7 mouse cellular contexts compared by ENCODE assay signal in the genomic region with DNA sequence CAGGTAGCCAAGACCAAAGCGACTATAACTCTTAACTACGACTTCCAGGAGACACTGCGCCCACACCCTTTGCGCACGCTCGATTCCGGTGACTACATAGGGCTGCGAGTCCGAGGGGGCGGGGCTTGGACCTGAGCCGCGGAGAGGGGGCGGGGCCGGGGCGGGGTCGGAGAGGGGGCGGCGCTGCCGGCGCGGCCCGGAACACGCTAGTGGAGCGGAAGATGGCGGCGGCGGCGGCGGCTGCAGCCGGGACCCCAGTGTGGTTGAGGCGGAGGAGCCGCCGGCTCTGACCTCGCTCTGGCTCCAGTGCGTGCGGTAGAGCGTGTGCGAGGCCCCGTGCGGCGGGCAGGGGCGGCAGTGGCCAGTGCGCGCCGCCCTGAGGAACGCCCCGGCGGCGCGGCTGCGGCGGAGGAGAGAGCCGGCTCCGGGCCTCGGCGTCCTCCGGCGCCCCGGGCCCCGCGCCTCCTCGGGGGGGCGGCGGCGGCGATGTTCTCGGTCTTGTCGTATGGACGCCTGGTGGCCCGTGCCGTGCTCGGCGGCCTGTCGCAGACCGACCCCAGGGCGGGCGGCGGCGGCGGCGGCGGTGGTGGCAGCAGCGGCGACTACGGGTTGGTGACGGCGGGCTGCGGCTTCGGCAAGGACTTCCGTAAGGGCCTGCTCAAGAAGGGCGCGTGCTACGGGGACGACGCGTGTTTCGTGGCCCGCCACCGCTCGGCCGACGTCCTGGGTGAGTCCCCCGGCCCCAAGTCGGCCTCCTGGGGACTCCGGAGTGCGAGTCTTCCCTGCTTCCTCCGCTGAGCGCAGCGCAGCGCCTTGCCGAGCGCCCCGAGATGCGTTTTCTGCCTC. TPM values are rescaled to one million over a fixed set of nuclear protein-coding genes. Genes with fewer than 3 reads are reported as not detected.
DNase-seq lines count a peak whose midpoint lies in the region; ATAC-seq and TF ChIP-seq lines count a peak whose summit lies in the region.

A gene (plus strand): TSS at position 183 of the 846 bp plus-strand sequence.

- TF ChIP-seq POLR2A in kidney, adult 2 months (IDR thresholded peaks at IDR 0.05; ENCODE audit: low read depth, low read length), result no peak
- peak; percentile 55 for TF ChIP-seq POLR2A in spleen, adult 2 months (IDR thresholded peaks at IDR 0.05; ENCODE audit: low read depth, low read length)

- no peaks in the 10 kb centered on the region for H3K9me3 ChIP-seq in embryonic facial prominence, embryonic 12.5 days
- H3K9me3 ChIP-seq in limb, embryonic 12.5 days, result no peaks in the 10 kb centered on the region
- no peaks in the 10 kb centered on the region for H3K9me3 ChIP-seq in midbrain, embryonic 15.5 days

- peak; percentile 84 for ATAC-seq in embryonic facial prominence, embryonic 12.5 days (ENCODE audit: insufficient number of reproducible peaks, insufficient read depth, low FRiP score, low TSS enrichment)
- ATAC-seq in limb, embryonic 12.5 days (ENCODE audit: insufficient number of reproducible peaks, insufficient read depth, low FRiP score, low TSS enrichment, low read depth), result peak; percentile 94
- ATAC-seq in midbrain, embryonic 15.5 days (replicated peaks), result peak; percentile 97

- under 1% methylated on average over 109 of the region's 114 CpGs for WGBS in embryonic facial prominence, embryonic 12.5 days
- under 1% methylated on average over 111 of the region's 114 CpGs for WGBS in kidney, adult 2 months
- WGBS in limb, embryonic 12.5 days, result under 1% methylated on average over 98 of the region's 114 CpGs
- WGBS in midbrain, embryonic 15.5 days, result under 1% methylated on average over 101 of the region's 114 CpGs
- under 1% methylated on average over 91 of the region's 114 CpGs for WGBS in spleen, adult 2 months

- TF ChIP-seq CTCF in kidney, adult 2 months (conservative IDR thresholded peaks at IDR 0.05; ENCODE audit: insufficient read depth, insufficient read length, low read depth, low read length), result no peak
- TF ChIP-seq CTCF in spleen, adult 2 months (IDR thresholded peaks at IDR 0.05; ENCODE audit: extremely low read depth, insufficient read depth, insufficient read length, insufficient replicate concordance), result no peak

- 0 out of 2 replicates have a peak, but pooled peaks cover 14% of the 10 kb centered on the region for H3K36me3 ChIP-seq in embryonic facial prominence, embryonic 12.5 days
- no peaks in the 10 kb centered on the region for H3K36me3 ChIP-seq in kidney, adult 2 months (ENCODE audit: control insufficient read depth, insufficient read depth, low read length)
- H3K36me3 ChIP-seq in limb, embryonic 12.5 days, result peaks cover 25% of the 10 kb centered on the region
- H3K36me3 ChIP-seq in midbrain, embryonic 15.5 days (replicated peaks), result no peaks in the 10 kb centered on the region
- H3K36me3 ChIP-seq in spleen, adult 2 months (ENCODE audit: control insufficient read depth, insufficient read depth, low read length), result no peaks in the 10 kb centered on the region

- H3K27ac ChIP-seq in embryonic facial prominence, embryonic 12.5 days, result 0 out of 2 replicates have a peak within 1 kb of the TSS, but pooled peaks have one; percentile 60
- peak within 1 kb of the TSS; percentile 96 for H3K27ac ChIP-seq in kidney, adult 2 months (ENCODE audit: insufficient read depth, low read depth, low read length)
- peak within 1 kb of the TSS; percentile 45; the same call in 1 of the 2 replicates for H3K27ac ChIP-seq in limb, embryonic 12.5 days
- peak within 1 kb of the TSS; percentile 92 for H3K27ac ChIP-seq in midbrain, embryonic 15.5 days
- H3K27ac ChIP-seq in spleen, adult 2 months (ENCODE audit: insufficient read depth, low read length), result peak within 1 kb of the TSS; percentile 49

- H3K9ac ChIP-seq in embryonic facial prominence, embryonic 12.5 days, result peak within 1 kb of the TSS; percentile 88
- peak within 1 kb of the TSS; percentile 83 for H3K9ac ChIP-seq in limb, embryonic 12.5 days (replicated peaks)
- H3K9ac ChIP-seq in midbrain, embryonic 15.5 days, result peak within 1 kb of the TSS; percentile 85

- no peaks in the 10 kb centered on the region for H3K27me3 ChIP-seq in embryonic facial prominence, embryonic 12.5 days
- H3K27me3 ChIP-seq in kidney, adult 2 months (replicated peaks; ENCODE audit: control insufficient read depth, insufficient read depth, low read length), result no peaks in the 10 kb centered on the region
- H3K27me3 ChIP-seq in limb, embryonic 12.5 days, result no peaks in the 10 kb centered on the region
- no peaks in the 10 kb centered on the region for H3K27me3 ChIP-seq in midbrain, embryonic 15.5 days (replicated peaks)
- H3K27me3 ChIP-seq in spleen, adult 2 months (ENCODE audit: control insufficient read depth, insufficient read depth, low read length), result no peaks in the 10 kb centered on the region

- peak; percentile 94 for DNase-seq in adrenal gland, postnatal 25 days
- peak; percentile 90 to 93 for DNase-seq in heart, adult 18-20 months
- DNase-seq in kidney, adult 2 months, result peak; percentile 95
- DNase-seq in spleen, adult 2 months (ENCODE audit: low read depth in 1 of 2, low spot score in 2 of 2), result peak; percentile 85 to 93

- H3K4me1 ChIP-seq in embryonic facial prominence, embryonic 12.5 days, result peaks cover 24% of the 10 kb centered on the region
- peaks cover 31% of the 10 kb centered on the region for H3K4me1 ChIP-seq in kidney, adult 2 months (ENCODE audit: control insufficient read depth, insufficient read depth, low read length)
- peaks cover 26% of the 10 kb centered on the region for H3K4me1 ChIP-seq in limb, embryonic 12.5 days (replicated peaks)
- H3K4me1 ChIP-seq in midbrain, embryonic 15.5 days, result peaks cover 28% of the 10 kb centered on the region
- H3K4me1 ChIP-seq in spleen, adult 2 months (ENCODE audit: control insufficient read depth, insufficient read depth, insufficient read length), result peaks cover 20% of the 10 kb centered on the region

- H3K4me3 ChIP-seq in embryonic facial prominence, embryonic 12.5 days, result peak within 1 kb of the TSS; percentile 97
- peak within 1 kb of the TSS; percentile 97 for H3K4me3 ChIP-seq in kidney, adult 2 months (ENCODE audit: insufficient read depth, low read depth, low read length)
- peak within 1 kb of the TSS; percentile 98 for H3K4me3 ChIP-seq in limb, embryonic 12.5 days (replicated peaks)
- peak within 1 kb of the TSS; percentile 94 for H3K4me3 ChIP-seq in midbrain, embryonic 15.5 days
- peak within 1 kb of the TSS; percentile 83 for H3K4me3 ChIP-seq in spleen, adult 2 months (ENCODE audit: extremely low read depth, insufficient read depth, insufficient read length)

- peak within 1 kb of the TSS; percentile 96 for H3K4me2 ChIP-seq in embryonic facial prominence, embryonic 12.5 days (replicated peaks)
- peak within 1 kb of the TSS; percentile 98 for H3K4me2 ChIP-seq in limb, embryonic 12.5 days
- peak within 1 kb of the TSS; percentile 96 for H3K4me2 ChIP-seq in midbrain, embryonic 15.5 days

RNA-seq across cellular contexts. Expression of the gene that starts here (rescaled TPM):
- 48.2 and 52.6 TPM in 2 replicates for total RNA-seq in adrenal gland, postnatal 25 days (2021)
- 11.9 and 12.0 TPM in 2 replicates for polyA plus RNA-seq in embryonic facial prominence, embryonic 12.5 days (2016; fragmentation: Nextera tagmentation; extraction: Ambion mirVana)
- 100 to 1,000 TPM; 112 to 135 TPM for total RNA-seq in heart, adult 18-20 months (2021)
- 28.8 and 31.7 TPM in 2 replicates for polyA plus RNA-seq in kidney, adult 2 months (2012; rRNA removed)
- 10.1 and 11.4 TPM in 2 replicates for polyA plus RNA-seq in limb, embryonic 12.5 days (2016; fragmentation: Nextera tagmentation; extraction: Ambion mirVana)
- polyA plus RNA-seq in midbrain, embryonic 15.5 days (2015; fragmentation: Nextera tagmentation; extraction: Ambion mirVana), result 7.6 and 8.4 TPM in 2 replicates
- polyA plus RNA-seq in spleen, adult 2 months (2012; rRNA removed), result 18.8 and 24.5 TPM in 2 replicates

Comparison
In these comparisons a context has a peak if more than half of its experiments do, and no peak if none do; other contexts are left out.
1. Peak in every context shown above with its lines: DNase-seq, ATAC-seq, H3K4me3 ChIP-seq and H3K27ac ChIP-seq.
2. H3K27ac ChIP-seq: peak in every context shown above with its lines; median percentile 96 in kidney, adult 2 months; 92 in midbrain, embryonic 15.5 days; 60 in embryonic facial prominence, embryonic 12.5 days; 49 in spleen, adult 2 months; 45 in limb, embryonic 12.5 days.